Mouse (Mus musculus) CH12.LX (cell line): ENCODE measurements around the gene Fam149a. TPM values are rescaled to one million over a fixed set of nuclear protein-coding genes. Genes with fewer than 3 reads are reported as not detected.

Source experiments
- DNase-seq: peaks from one replicate; pipeline ENCODE4 v3.0.0-alpha.2; 2013; ENCODE audit errors: extremely low read depth
- H3K27ac ChIP-seq: 2 replicates; pipeline ENCODE4 v1.5.1; 2012; ENCODE audit warnings: low read depth, mild to moderate bottlenecking, control low read depth, moderate library complexity; ENCODE audit not compliant: insufficient read depth
- H3K27me3 ChIP-seq: replicated peaks from 2 replicates; pipeline ENCODE3; 2012; ENCODE audit warnings: inconsistent platforms
- H3K36me3 ChIP-seq, 2 experiments: replicated peaks in 1 of 2; 2 replicates each; pipeline versions ENCODE3 to v1.6.1; 2012; ENCODE audit warnings: inconsistent platforms in 1 of 2, low read length in 1 of 2, mild to moderate bottlenecking in 1 of 2, mixed read lengths in 1 of 2, moderate library complexity in 1 of 2; ENCODE audit not compliant: control insufficient read depth in 1 of 2, insufficient read depth in 1 of 2
- H3K4me1 ChIP-seq, 2 experiments: 2 replicates each; pipeline ENCODE4 v1.6.1; 2012; ENCODE audit warnings: inconsistent platforms in 1 of 2, moderate library complexity in 1 of 2; ENCODE audit not compliant: insufficient read depth in 2 of 2, control insufficient read depth in 1 of 2
- H3K4me2 ChIP-seq: 2 replicates; pipeline ENCODE4 v1.6.1; 2012; ENCODE audit warnings: low read depth, mild to moderate bottlenecking, control low read depth; ENCODE audit not compliant: poor library complexity, insufficient read depth, severe bottlenecking
- H3K4me3 ChIP-seq, 3 experiments: fragments of 150-350 bp in 1 of 3; sonication (generic) in 1 of 3; replicated peaks in 1 of 3; 2 replicates each; pipeline versions ENCODE3 to v1.5.1; 2011 to 2012; ENCODE audit warnings: low read depth in 2 of 3, low read length in 2 of 3, mild to moderate bottlenecking in 2 of 3, moderate library complexity in 2 of 3, control low read depth in 1 of 3, improper control_type of control experiment in 1 of 3, inconsistent platforms in 1 of 3, mixed read lengths in 1 of 3; ENCODE audit not compliant: poor library complexity in 1 of 3
- H3K79me2 ChIP-seq: replicated peaks from 2 replicates; pipeline ENCODE4 v1.6.1; 2012; ENCODE audit warnings: mild to moderate bottlenecking, moderate library complexity; ENCODE audit not compliant: control insufficient read depth, poor library complexity, insufficient read depth, severe bottlenecking; ENCODE audit errors: extremely low read depth
- H3K9ac ChIP-seq: 2 replicates; pipeline ENCODE4 v1.6.1; 2012; ENCODE audit warnings: low read depth, mild to moderate bottlenecking, control low read depth, moderate library complexity; ENCODE audit not compliant: insufficient read depth
- H3K9me3 ChIP-seq: replicated peaks from 2 replicates; pipeline ENCODE3; 2012; ENCODE audit warnings: low read length, inconsistent platforms, mixed read lengths
- BHLHE40 ChIP-seq: IDR thresholded peaks from 2 replicates; pipeline ENCODE4 v1.6.1; 2011; ENCODE audit warnings: mild to moderate bottlenecking, low read depth, low read length, improper control_type of control experiment
- CTCF ChIP-seq, 2 experiments: IDR thresholded peaks in 1 of 2; conservative IDR thresholded peaks in 1 of 2; 2 replicates each; pipeline ENCODE4 v1.5.1; 2011 to 2012; ENCODE audit warnings: low read depth in 2 of 2, low read length in 2 of 2, improper control_type of control experiment in 1 of 2, inconsistent platforms in 1 of 2, mild to moderate bottlenecking in 1 of 2, moderate library complexity in 1 of 2
- EP300 ChIP-seq: IDR thresholded peaks from 2 replicates; pipeline ENCODE4 v1.6.1; 2011; ENCODE audit warnings: low read length, improper control_type of control experiment
- HCFC1 ChIP-seq: IDR thresholded peaks from 2 replicates; pipeline ENCODE4 v1.6.1; 2012; ENCODE audit warnings: low read depth, mild to moderate bottlenecking, inconsistent platforms, low read length, improper control_type of control experiment
- JUN ChIP-seq: IDR thresholded peaks from 2 replicates; pipeline ENCODE4 v1.6.1; 2011; ENCODE audit warnings: low read depth, mild to moderate bottlenecking, low read length, improper control_type of control experiment, moderate library complexity; ENCODE audit not compliant: insufficient read depth
- MAZ ChIP-seq: IDR thresholded peaks from 2 replicates; pipeline ENCODE4 v1.6.1; 2012; ENCODE audit warnings: low read depth, mild to moderate bottlenecking, inconsistent platforms, low read length, improper control_type of control experiment, moderate library complexity
- MEF2A ChIP-seq: IDR thresholded peaks from 2 replicates; pipeline ENCODE4 v1.6.1; 2014; ENCODE audit warnings: low read depth, mild to moderate bottlenecking, inconsistent platforms, low read length, improper control_type of control experiment, borderline replicate concordance
- MXI1 ChIP-seq: IDR thresholded peaks from 2 replicates; pipeline ENCODE4 v1.6.1; 2011; ENCODE audit warnings: mild to moderate bottlenecking, low read depth, low read length, improper control_type of control experiment
- NRF1 ChIP-seq: IDR thresholded peaks from 2 replicates; pipeline ENCODE4 v1.6.1; 2014; ENCODE audit warnings: low read depth, mild to moderate bottlenecking, inconsistent platforms, low read length, improper control_type of control experiment, moderate library complexity
- POLR2A ChIP-seq: IDR thresholded peaks from 2 replicates; pipeline ENCODE4 v1.6.1; 2011; ENCODE audit warnings: low read depth, mild to moderate bottlenecking, improper control_type of control experiment, low read length
- POLR2AphosphoS2 ChIP-seq: IDR thresholded peaks from 2 replicates; pipeline ENCODE4 v1.6.1; 2011; ENCODE audit warnings: low read depth, low read length, improper control_type of control experiment
- RCOR1 ChIP-seq: conservative IDR thresholded peaks from 2 replicates; pipeline ENCODE4 v1.6.1; 2012; ENCODE audit warnings: low read depth, mild to moderate bottlenecking, inconsistent platforms, low read length, improper control_type of control experiment
- SIN3A ChIP-seq: IDR thresholded peaks from 2 replicates; pipeline ENCODE4 v1.6.1; 2012; ENCODE audit warnings: low read length, improper control_type of control experiment, inconsistent platforms
- TBP ChIP-seq: conservative IDR thresholded peaks from 2 replicates; pipeline ENCODE4 v1.6.1; 2011; ENCODE audit warnings: low read depth, low read length, improper control_type of control experiment
- TCF12 ChIP-seq: IDR thresholded peaks from 2 replicates; pipeline ENCODE4 v1.6.1; 2014; ENCODE audit warnings: low read depth, mild to moderate bottlenecking, inconsistent platforms, low read length, improper control_type of control experiment
- ZC3H11A ChIP-seq: IDR thresholded peaks from 2 replicates; pipeline ENCODE4 v1.6.1; 2012; ENCODE audit warnings: low read depth, mild to moderate bottlenecking, inconsistent platforms, low read length, improper control_type of control experiment
- ZKSCAN1 ChIP-seq: IDR thresholded peaks from 2 replicates; pipeline ENCODE4 v1.6.1; 2012; ENCODE audit warnings: low read depth, inconsistent platforms, low read length, improper control_type of control experiment, borderline replicate concordance
- ZMIZ1 ChIP-seq: IDR thresholded peaks from 2 replicates; pipeline ENCODE4 v1.6.1; 2012; ENCODE audit warnings: low read depth, mild to moderate bottlenecking, inconsistent platforms, low read length, improper control_type of control experiment
- ZNF384 ChIP-seq: IDR thresholded peaks from 2 replicates; pipeline ENCODE4 v1.6.1; 2012; ENCODE audit warnings: low read depth, low read length, improper control_type of control experiment, inconsistent platforms
- dilution Hi-C: fragments of 300-500 bp; cut with MboI; formaldehyde crosslinking; loops from 2 replicates; pipeline ENCODE4 v1.14.3; 2020; ENCODE audit warnings: low sequenced_read_pairs; ENCODE audit not compliant: extremely low pct_unique_long_range_greater_than_20kb, extremely low pct_ligation_motif_present
- in situ Hi-C: fragments of 300-500 bp; cut with MboI; formaldehyde crosslinking; loops from 3 replicates; pipeline ENCODE4 v1.14.3; 2019; ENCODE audit warnings: low sequenced_read_pairs, low pct_ligation_motif_present, low pct_unique_long_range_greater_than_20kb, mixed read lengths
- polyA plus RNA-seq: library from polyadenylated mRNA; unstranded; fragments of >175 nt; gene quantifications from 2 replicates; pipeline ENCODE4 v1.2.1, GENCODE M21; 2012; ENCODE audit warnings: low read depth; ENCODE audit not compliant: insufficient read length
- total RNA-seq, 2 experiments: library from RNA; depleted of rRNA; stranded (reverse); fragments of 300-350 nt in 1 of 2; fragments of >200 nt in 1 of 2; gene quantifications; 2 replicates each; pipeline ENCODE4 v1.2.3; 2012 to 2014

The Fam149a gene
- total and polyA plus RNA-seq, 3 experiments, result not detected

- H3K4me2 ChIP-seq, result no peak overlapping the region
- H3K9ac ChIP-seq, result no peak overlapping the region
- H3K4me3 ChIP-seq, result no peak overlapping the region
- no peaks in the 10 kb centered on the region for H3K36me3 ChIP-seq
- 0 out of 4 replicates have a peak, but pooled peaks of 1 of the 2 experiments have one; percentile 7 for TF ChIP-seq CTCF (conservative IDR thresholded peaks at IDR 0.05 in 1 of 2, IDR thresholded peaks at IDR 0.05 in 1 of 2; ENCODE audit: low read depth in 2 of 2, low read length in 2 of 2)
- TF ChIP-seq TCF12, result no peak
- H3K79me2 ChIP-seq, result no peaks in the 10 kb centered on the region
- DNase-seq, result no peak
- dilution Hi-C loops (no loop called here), in situ Hi-C loops (no loop called here)
- H3K27ac ChIP-seq, result no peak overlapping the region
- H3K4me1 ChIP-seq, result no peaks in the 10 kb centered on the region
- H3K9me3 ChIP-seq, result no peaks in the 10 kb centered on the region
- no peaks in the 10 kb centered on the region for H3K27me3 ChIP-seq
These were observed 22.9 kb downstream of the Fam149a start for GRCm38 (mm10) chr8:45359091-45359605.

GRCm38 (mm10) chr8:45358132-45358918, 23.8 kb downstream of the Fam149a start:
- Histone ChIP-seq H3K27ac (no peak overlapping the region), H3K4me3 (no peak overlapping the region), H3K4me1 (no peaks in the 10 kb centered on the region), H3K27me3 (no peaks in the 10 kb centered on the region), H3K4me2 (no peak overlapping the region), H3K36me3 (no peaks in the 10 kb centered on the region), H3K79me2 (no peaks in the 10 kb centered on the region), H3K9ac (no peak overlapping the region), H3K9me3 (no peaks in the 10 kb centered on the region)
- in situ Hi-C loops (no loop called here), dilution Hi-C loops (no loop called here)
- TF ChIP-seq RCOR1 (no peak), SIN3A (no peak), POLR2A (no peak), ZKSCAN1 (no peak)
- no peak for DNase-seq

GRCm38 (mm10) chr8:45355809-45356208, 26.3 kb downstream of the Fam149a start:
- Histone ChIP-seq H3K4me3 (no peak overlapping the region), H3K4me2 (no peak overlapping the region), H3K36me3 (no peaks in the 10 kb centered on the region), H3K9ac (no peak overlapping the region), H3K79me2 (no peaks in the 10 kb centered on the region), H3K9me3 (no peaks in the 10 kb centered on the region), H3K27me3 (no peaks in the 10 kb centered on the region), H3K4me1 (no peaks in the 10 kb centered on the region), H3K27ac (no peak overlapping the region)
- dilution Hi-C loops, result no loop called here
- in situ Hi-C loops, result no loop called here
- no peak for DNase-seq
- TF ChIP-seq ZNF384 (no peak), MAZ (no peak), NRF1 (no peak), HCFC1 (no peak), MXI1 (no peak), CTCF (conservative IDR thresholded peaks at IDR 0.05 in 1 of 2, IDR thresholded peaks at IDR 0.05 in 1 of 2; ENCODE audit: low read depth in 2 of 2, low read length in 2 of 2) (no peak), POLR2AphosphoS2 (no peak), TBP (no peak), SIN3A (no peak), ZMIZ1 (no peak), EP300 (no peak), MEF2A (no peak), ZKSCAN1 (no peak), POLR2A (no peak), BHLHE40 (no peak), JUN (no peak), ZC3H11A (no peak)
- TF ChIP-seq, all 38 proteins: peak for 0
